Mouse (Mus musculus) A20 (cell line): ENCODE data around the gene Timp2.

Source experiments
- DNase-seq: peaks from one replicate; pipeline ENCODE4 v3.0.0-alpha.2; 2011; ENCODE audit warnings: low read depth, low spot score

The Timp2 gene

DNA sequence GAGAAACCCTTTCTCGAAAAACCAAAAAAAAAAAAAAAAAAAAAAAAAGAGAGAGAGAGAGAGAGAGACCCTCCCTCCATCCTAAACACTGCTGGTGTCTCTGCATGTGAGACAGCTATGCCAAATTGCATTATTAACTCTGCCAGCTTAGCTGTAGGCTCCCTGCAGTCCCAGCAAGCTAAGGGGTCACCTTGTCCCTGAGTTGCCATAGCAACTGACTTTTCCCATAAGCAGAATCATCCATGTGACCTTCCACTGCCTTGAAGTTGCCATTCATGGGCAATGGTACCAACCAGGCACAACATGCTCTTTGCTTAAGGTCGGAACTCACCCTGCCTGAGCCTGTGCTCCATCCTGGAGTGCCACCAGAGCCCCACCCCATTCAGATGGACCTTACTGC lies 60.5 kb downstream of the Timp2 start:
- DNase-seq: no peak

DNA sequence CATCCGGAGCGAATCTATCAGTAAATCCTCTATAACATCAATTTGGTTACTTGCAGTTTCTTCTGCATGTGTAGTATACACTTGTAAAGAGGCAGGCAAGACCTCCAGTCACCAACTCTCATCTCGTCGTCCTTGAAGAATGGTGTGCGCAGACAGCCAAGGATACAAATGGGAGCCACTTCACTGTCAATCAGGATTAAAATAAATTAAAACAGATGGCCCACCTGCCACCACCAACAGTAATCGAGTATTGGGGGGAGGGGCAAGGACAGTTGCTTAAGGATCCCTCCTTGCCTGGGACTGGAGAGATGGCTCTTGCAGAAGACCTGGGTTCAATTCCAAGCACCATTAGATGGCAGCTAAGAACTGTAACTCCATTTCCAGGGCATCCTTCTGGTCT lies 62.9 kb downstream of the Timp2 start:
- no peak for DNase-seq

DNA sequence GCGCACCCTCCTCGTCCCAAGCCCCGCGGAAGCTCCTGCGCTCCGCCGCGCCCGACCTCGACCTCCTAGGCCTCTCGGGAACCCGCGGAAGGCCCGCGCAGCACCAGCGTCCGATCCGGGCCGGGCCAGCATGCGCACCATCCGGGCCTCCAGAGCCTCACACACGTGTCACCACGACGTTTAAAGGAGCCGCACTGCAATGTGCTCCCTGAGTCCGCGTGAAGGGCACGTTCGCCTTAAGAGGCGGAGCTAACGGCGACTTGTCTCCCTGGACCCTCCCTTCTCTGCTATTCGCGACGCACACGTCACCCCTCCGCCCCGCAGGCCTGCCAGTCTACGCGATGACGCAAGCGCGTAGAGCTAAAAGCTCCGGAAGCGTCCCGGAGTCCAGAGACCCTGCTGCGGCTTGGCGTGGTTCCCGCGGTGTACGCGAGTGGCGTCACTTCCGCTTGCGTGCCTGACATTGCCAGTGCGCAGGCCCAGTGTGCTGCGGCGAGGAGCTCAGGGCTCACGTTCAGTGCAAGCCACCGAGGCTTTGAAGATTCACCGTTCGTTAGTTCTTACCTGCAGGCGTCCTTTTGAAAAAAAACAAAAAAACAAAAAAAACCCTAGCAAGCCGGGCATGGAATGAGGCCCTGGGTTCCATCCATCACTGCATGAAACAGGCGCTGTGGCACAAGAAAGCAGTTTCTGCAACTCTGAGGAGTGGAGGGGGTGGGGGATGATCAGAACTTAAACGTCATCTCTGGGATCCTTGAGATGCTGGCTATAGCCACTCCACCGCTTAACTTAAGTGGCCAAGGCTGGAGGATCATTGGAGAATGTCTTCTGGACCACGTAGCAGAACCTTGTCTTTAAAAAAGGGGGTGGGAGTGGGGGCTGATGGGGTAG lies 65.3 kb downstream of the Timp2 start, which contains the start of gene Usp36:
Gene Usp36 (minus strand): TSS at position 246 of the 891 bp plus-strand sequence.
- peak; percentile 100 for DNase-seq

DNA sequence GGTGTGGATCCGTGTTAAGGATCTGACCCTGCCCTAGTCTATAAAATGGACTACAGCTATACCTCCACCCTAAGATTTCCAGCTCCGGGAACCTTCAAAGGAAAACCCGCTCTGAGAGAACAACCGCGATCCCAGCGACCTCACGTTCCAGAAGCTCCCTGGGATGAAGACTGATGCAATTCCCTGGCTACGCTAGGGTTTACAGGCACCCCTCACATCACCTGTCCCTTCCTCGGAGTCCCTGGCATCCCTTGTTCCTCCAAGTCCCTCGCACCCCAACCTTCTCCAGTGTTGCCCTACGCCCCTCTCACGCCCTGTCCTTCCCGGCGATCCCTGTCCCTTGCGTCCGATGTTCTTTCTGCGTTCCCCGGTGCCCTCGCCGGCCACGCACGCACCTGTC lies 66.0 kb downstream of the Timp2 start:
- DNase-seq: no peak

DNA sequence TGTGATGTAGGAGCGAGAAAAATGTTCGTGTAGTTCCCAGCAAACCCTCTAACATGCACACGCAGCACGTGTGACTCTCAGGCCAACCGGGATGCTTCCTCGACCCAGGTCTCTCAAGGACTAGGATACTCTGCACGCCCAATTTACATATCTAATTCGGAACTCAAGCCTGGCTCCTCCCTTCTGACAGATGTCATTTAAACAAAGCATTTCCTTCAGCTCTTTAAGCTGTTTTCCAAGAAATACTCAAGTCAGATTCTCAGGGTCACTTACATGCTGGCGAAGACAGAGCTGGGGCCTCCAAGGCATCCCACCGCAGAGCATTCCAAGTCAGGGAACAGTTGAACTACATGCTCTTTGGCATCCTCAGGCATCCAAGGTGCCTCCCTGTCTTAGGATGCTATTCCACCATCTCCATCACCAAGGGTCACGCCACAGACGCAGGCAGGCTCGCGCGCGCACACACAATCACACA lies 66.5 kb downstream of the Timp2 start:
- peak; percentile 58 for DNase-seq

- no peak for DNase-seq
Observed at GRCm38 (mm10) chr11:118287573-118287972, 68.0 kb downstream of the Timp2 start.

DNA sequence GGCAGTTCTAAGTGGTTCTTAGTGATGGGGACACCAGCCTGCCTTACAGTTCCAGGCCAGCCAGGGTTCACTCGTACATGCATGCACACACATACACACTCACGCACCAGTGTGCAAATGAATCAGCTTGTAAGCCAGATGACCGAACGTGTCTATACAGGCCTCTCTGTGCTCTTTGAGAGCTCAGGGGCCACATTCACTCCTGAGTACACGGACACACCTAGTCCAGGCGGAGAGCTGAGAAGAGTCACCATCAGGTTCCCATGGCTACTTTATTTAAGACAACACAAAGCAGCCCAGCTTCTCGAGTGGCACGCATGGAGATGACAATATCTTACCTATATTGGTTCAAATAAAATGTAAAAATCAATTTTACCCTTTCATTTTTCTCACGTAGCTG lies 69.1 kb downstream of the Timp2 start:
- DNase-seq: no peak

- DNase-seq: no peak
Observed at GRCm38 (mm10) chr11:118285791-118286190, 69.7 kb downstream of the Timp2 start.

- no peak for DNase-seq
Observed at GRCm38 (mm10) chr11:118280218-118280617, 75.3 kb downstream of the Timp2 start.

DNA sequence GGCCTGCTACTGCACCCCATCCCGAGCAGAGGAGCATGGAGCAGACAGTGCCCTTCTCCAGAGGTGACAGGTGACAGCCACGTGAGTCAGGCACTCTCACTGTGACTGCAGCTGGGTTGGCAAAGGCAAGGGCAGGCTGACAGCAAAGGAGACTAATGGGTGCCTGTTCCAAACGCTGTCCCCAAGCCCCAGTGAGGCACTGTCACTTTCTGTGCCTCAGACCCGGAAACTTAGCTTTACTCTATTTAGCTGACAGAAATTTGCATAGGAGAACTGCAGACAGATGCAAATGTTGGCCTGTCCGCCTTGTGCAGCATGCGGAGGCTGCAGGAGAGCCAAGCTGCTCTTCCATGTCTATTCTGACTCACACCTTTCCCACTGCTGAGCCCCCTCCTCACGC lies 79.2 kb downstream of the Timp2 start:
- DNase-seq: peak; percentile 87

DNA sequence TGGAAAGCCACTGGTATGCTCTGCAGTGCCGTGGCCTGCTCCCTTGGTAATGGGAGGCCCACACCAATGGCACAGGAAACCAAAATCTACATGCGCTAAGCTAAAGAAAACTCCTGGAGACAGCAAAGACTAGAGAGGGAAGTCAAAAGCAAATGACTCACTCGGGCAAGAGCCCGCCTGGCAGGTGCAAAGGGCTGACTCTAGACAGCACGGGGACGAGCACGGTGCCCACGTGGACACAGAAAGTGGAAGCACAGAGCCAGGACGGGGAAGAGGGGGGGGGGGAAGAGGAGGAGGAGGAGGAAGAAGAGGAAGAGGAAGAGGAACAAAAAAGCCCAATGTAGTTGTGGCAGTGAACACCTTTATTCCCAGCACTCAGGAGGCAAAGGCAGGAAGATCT lies 80.4 kb downstream of the Timp2 start:
- DNase-seq: peak; percentile 76

GRCm38 (mm10) chr11:118269827-118270226 lies 85.7 kb downstream of the Timp2 start:
- DNase-seq: peak; percentile 44

GRCm38 (mm10) chr11:118266666-118267046 lies 88.9 kb downstream of the Timp2 start:
- DNase-seq: no peak

DNA sequence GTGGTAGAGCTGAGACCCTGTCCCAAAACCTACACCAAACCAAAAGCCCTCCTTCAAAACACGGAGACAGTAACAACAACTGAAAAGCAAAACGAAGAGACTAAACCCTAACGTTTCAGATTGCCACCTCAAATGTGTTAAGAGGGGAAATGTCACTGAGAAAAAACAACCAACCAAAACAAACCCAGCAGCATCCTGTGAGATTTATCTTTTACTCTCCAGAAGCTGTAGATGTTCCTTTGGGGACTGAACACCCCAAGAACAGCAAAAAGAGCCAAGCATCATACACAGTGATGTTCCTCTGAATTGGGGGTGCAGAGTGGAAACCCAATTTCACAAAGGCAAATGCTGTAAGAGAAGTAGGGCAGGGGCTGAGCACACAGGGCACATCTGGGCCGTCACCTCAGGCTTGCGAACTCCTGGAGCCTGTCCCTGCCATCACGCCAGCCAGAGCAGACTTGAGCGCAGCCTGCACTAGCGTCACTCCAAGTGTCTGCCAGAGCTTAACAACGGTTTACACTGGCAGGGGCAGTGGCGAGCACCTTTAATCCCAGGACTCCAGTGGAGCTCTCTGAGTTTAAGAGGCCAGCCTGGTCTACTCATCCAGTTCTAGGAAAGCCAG lies 89.4 kb downstream of the Timp2 start:
- no peak for DNase-seq

DNA sequence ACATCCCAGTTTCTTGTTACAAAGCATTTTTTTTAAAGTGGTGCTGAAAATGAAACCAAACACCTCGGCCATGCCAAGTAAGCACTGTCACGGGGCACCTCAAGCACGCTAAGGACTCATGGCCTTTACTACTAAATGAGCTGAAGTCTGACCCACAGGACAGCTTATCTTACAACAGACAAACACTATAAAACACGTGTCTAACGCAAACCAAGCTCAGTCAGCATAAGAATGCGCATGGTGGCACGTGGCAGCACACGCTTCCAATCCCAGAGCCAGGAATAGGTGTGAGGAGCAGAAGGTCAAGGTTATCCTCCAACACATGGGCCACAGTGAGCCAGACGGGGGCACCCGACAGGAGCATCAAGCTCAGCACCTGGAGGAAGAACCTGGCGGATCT lies 89.9 kb downstream of the Timp2 start:
- DNase-seq: no peak

DNA sequence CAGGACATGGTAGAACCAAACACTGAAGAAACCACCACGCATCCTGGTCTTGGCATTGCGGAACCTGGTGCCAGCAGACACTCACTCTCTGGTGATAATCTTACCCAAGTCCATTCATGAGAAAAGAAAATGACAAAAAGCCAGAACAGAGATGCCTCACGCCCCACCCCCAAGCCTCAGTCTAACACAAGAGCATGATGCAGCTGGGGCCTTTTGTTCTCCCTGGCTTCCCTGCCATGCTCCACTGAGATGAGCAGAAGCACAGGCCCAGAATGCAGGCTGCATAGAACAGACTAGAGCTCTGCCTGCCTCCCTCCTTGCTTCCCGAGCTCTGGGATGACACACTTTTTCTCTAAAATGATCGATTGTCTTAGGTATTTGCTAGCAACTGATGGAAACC lies 92.4 kb downstream of the Timp2 start:
- DNase-seq: no peak

- DNase-seq: no peak
Observed at GRCm38 (mm10) chr11:118260081-118260480, 95.5 kb downstream of the Timp2 start.

DNA sequence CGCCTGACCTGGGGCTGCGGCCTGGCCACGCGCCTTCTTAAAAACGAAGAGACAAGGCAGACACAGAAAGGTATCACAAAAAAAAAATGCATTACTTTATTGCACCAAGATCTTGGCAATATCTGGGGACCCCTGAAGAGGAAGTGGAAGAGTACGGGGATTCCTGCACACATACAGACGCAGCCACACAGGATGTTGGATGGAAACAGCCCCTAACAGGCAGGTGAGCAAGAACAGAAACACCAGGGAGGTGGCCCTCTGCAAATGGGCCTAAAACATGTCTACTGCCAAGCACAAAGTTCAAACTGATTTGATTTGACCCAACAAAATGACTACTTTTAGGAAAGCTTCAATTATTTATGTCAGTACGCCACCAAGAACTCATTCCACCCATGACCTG lies 96.0 kb downstream of the Timp2 start:
- no peak for DNase-seq

GRCm38 (mm10) chr11:118256371-118256770 lies 99.2 kb downstream of the Timp2 start:
- DNase-seq: no peak

DNA sequence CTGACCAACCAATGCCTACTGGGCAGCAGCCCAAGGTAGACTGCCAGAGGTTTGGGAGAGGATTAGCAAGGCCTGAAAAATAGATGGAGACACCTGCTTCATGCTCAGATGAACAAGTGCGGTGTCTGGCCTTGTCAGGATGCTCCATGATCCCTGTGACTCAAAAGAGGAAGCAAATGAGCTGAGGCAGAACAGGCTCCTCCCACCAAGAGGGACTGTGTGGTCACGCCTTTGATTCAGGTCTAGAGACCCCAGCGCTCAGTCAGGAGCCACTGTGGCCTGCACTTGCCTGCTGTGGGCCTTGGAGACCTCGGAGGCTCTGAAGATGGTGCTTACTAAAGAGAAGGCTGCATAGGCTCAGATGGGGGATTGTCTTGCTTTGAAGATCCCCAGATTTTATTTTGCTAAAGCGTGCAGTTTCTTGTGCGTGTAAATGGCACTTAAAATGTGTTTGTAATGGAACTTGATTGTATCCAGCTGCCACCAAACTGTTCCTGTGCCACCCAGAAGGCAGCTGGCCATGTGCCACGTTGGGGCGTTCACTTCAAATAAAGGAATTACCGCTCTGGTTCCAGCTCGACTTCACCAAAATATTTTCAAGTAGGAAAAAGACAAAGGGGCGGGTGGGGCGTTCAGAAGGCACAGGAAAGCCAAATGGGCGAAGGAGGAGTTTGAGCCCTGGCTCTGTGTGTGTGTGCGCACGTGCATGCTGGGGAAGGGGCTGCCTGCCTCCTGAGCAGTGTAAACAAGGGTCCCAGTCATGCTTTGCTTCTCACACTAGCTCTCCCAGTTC lies 101.2 kb downstream of the Timp2 start:
- peak; percentile 83 for DNase-seq

DNA sequence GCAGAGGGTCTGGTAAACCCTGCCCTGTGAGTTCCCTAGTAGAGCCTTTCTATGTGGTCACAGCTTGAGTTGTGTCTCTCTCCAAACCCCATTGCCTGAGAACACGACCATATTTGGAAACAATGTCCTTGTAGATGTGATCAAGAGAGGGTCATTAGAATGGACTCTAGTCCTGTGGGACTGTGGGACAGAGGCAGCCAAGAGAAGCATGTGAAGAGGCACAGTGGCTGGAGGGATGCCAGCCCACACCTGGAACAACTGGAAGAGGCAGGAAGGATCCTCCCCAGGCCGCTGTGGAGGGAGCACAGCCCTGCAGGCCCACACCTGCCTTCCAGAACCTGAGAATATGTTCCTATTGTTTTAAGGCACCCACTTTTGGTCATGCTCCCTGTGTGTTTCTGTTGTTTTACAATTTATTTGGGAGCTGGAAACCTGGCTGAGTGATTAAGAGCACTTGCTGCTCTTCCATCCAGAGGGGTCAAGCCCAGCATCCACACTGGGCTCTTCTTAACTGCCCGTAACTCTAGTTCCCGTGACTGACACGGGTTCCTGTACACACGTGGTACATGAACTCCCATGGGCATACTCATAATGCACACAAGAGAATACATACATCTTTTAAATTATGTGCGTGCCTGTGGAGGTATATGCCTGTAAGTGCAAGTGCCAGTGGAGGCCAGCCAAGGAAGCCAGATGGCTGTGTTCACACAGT lies 101.9 kb downstream of the Timp2 start:
- DNase-seq: no peak
